Mouse (Mus musculus): ENCODE data around the gene Nr1i3. TPM values are rescaled to one million over a fixed set of nuclear protein-coding genes. Genes with fewer than 3 reads are reported as not detected.

Nr1i3 gene
- 0.26 and 0.73 TPM in 2 replicates for polyA plus RNA-seq (2015; fragmentation: Nextera tagmentation; extraction: Ambion mirVana)

DNA sequence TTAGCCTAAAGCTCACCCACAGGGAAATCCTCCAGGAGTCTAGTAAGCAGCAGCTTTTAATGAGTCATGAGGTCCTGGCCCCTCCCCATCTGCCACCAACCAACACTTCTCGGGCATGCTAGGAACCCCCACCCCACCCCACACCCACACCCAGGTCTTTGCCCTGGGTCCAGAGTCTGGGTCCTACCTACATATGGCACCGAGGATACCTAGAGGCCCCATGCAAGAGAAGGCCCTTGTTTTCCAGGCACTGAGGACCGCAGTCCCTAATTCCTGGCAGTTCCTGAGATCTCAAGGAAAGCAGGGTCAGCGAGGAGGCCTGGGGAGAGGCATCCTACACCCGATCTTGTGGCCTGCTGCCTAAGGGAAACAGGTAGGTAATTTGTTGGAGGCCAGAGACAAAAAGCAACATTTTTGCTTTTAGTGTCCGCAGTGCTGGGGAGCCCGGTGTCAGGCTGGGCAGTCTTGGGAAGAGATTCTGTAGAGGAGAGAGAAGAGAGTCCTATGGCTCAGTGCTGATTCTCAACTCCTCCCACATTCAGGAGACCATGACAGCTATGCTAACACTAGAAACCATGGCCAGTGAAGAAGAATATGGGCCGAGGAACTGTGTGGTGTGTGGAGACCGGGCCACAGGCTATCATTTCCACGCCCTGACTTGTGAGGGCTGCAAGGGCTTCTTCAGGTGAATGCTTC, at the start of gene Nr1i3:
Gene Nr1i3 (plus strand): TSS at position 170 of the 696 bp plus-strand sequence.
- Histone ChIP-seq H3K4me1 (ENCODE audit: control insufficient read depth, insufficient read depth, low read depth, low read length) (no peaks in the 10 kb centered on the region), H3K27me3 (replicated peaks; ENCODE audit: control insufficient read depth, insufficient read depth, low read length) (no peaks in the 10 kb centered on the region), H3K36me3 (ENCODE audit: control insufficient read depth, insufficient read depth, low read length) (peaks cover 6% of the 10 kb centered on the region), H3K9me3 (ENCODE audit: control insufficient read depth, low read length) (no peaks in the 10 kb centered on the region), H3K9ac (ENCODE audit: low read depth, low read length) (no peak within 1 kb of the TSS), H3K4me2 (ENCODE audit: low read length) (no peak within 1 kb of the TSS), H3K27ac (ENCODE audit: low read depth, low read length) (no peak within 1 kb of the TSS), H3K4me3 (ENCODE audit: low read length) (no peak within 1 kb of the TSS)
- WGBS = 80% methylated on average over 10 of the region's 10 CpGs
- ATAC-seq = no peak

DNA sequence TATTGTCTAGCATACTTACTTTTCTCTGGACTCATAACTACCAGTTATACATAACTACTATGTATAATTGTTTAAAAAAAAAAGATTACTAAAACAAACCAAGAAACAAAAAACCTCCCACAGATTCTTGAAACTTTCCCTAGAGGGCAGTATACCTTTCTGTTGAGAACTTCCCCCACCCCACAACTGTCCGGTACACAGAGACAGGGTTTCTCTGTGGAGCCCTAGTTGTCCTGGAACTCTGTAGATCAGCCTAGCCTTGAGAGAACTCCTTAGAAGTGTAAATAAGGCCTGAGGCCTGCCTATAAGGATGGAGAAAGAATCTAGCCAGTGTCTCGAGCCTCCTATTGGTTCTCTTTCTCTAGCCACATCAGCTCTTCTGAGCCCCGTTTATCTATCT, 49.5 kb upstream of the Nr1i3 start:
- ATAC-seq = no peak
- Histone ChIP-seq H3K4me2 (ENCODE audit: low read length) (no peak overlapping the region), H3K27ac (ENCODE audit: low read depth, low read length) (no peak overlapping the region), H3K27me3 (replicated peaks; ENCODE audit: control insufficient read depth, insufficient read depth, low read length) (peaks cover 4% of the 10 kb centered on the region; the same call in 1 of the 2 replicates), H3K4me1 (ENCODE audit: control insufficient read depth, insufficient read depth, low read depth, low read length) (peaks cover 4% of the 10 kb centered on the region; the same call in 1 of the 2 replicates), H3K4me3 (ENCODE audit: low read length) (no peak overlapping the region), H3K9me3 (ENCODE audit: control insufficient read depth, low read length) (no peaks in the 10 kb centered on the region), H3K36me3 (ENCODE audit: control insufficient read depth, insufficient read depth, low read length) (no peaks in the 10 kb centered on the region), H3K9ac (ENCODE audit: low read depth, low read length) (no peak overlapping the region)
- 34% methylated on average over 3 of the region's 3 CpGs for WGBS

DNA sequence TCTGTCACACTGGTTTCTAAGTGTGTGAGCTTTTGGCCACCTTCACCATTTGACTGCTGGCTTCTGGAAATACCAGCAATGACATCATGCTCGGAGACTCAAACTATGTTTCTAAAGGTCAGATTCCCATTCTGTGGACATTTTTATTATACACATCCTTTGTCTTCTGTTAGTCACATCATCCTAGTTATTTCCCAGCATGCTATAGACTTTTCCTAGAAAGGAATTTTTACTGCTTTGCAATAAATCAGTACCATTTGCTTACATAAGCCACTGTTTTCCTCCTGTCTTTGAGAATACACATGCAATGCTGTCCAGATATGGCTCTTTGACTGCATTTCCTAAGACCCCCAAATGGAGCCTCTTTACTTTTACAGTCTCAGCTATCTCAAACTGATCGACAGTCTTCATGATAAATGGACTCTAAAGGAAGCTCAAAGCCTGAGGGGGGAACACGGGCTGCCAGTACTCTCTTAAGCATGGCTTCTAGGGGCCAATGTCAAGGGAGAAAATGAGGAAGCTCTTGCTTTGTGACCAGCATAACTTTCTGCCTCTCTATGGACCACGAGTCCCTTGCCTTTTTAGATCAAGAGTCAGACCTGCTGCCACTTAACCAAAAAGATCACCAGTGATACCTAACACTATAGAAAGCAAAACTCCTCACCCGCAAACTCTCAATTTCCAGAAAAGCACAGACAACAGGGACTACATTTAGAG, 48.0 kb upstream of the Nr1i3 start:
- WGBS = 82% methylated on average over 5 of the region's 5 CpGs
- H3K27ac ChIP-seq (ENCODE audit: low read depth, low read length) = no peak overlapping the region
- H3K9me3 ChIP-seq (ENCODE audit: control insufficient read depth, low read length) = no peaks in the 10 kb centered on the region
- H3K4me3 ChIP-seq (ENCODE audit: low read length) = no peak overlapping the region
- H3K4me2 ChIP-seq (ENCODE audit: low read length) = no peak overlapping the region
- H3K4me1 ChIP-seq (ENCODE audit: control insufficient read depth, insufficient read depth, low read depth, low read length) = no peaks in the 10 kb centered on the region
- no peaks in the 10 kb centered on the region for H3K27me3 ChIP-seq (replicated peaks; ENCODE audit: control insufficient read depth, insufficient read depth, low read length)
- no peaks in the 10 kb centered on the region for H3K36me3 ChIP-seq (ENCODE audit: control insufficient read depth, insufficient read depth, low read length)
- ATAC-seq = no peak
- no peak overlapping the region for H3K9ac ChIP-seq (ENCODE audit: low read depth, low read length)

DNA sequence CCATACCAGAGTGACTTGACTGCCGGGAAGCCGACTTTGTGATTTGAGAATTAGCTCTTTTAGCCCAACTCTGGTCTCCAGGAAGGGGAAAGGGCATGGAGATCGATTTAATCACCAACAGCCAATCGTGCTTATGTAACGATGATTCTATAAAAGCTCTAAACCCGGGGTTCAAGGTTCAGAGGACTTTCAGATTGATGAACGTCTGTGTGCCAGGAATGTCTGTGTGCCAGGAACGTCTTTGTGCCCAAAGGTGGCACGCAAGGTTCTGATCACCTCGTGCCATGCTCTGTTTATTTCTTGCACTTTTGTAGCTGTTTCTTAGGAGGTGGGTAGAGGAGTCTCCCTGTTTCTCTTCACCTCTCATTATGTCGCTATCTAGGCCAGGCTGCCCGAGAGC, 44.9 kb upstream of the Nr1i3 start:
- Histone ChIP-seq H3K4me2 (ENCODE audit: low read length) (no peak overlapping the region), H3K4me1 (ENCODE audit: control insufficient read depth, insufficient read depth, low read depth, low read length) (no peaks in the 10 kb centered on the region), H3K36me3 (ENCODE audit: control insufficient read depth, insufficient read depth, low read length) (no peaks in the 10 kb centered on the region), H3K27ac (ENCODE audit: low read depth, low read length) (no peak overlapping the region), H3K9me3 (ENCODE audit: control insufficient read depth, low read length) (no peaks in the 10 kb centered on the region), H3K9ac (ENCODE audit: low read depth, low read length) (no peak overlapping the region), H3K27me3 (replicated peaks; ENCODE audit: control insufficient read depth, insufficient read depth, low read length) (no peaks in the 10 kb centered on the region), H3K4me3 (ENCODE audit: low read length) (no peak overlapping the region)
- ATAC-seq = no peak
- WGBS = 92% methylated on average over 12 of the region's 12 CpGs

DNA sequence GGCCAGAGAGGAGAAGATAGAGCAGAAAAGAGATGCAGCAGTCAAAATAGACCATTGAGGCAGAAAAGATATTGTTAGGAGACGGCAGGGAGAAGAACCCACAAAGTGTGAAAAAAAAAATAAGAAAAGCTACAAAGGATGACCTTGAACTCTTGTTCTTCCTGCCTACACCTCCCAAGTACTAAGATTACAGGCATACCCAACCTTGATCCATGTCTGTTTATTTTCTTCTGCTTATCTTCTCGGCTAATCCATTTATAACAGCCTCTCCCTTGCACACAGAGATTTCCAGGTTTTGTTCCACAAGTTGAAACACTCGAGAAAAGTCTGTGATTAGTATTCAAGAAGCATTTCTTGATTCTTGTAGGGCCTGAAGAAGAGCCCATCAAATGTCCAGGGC, 43.9 kb upstream of the Nr1i3 start:
- no peak for ATAC-seq
- WGBS = 78% methylated on average over 3 of the region's 3 CpGs
- H3K9me3 ChIP-seq (ENCODE audit: control insufficient read depth, low read length) = no peaks in the 10 kb centered on the region

DNA sequence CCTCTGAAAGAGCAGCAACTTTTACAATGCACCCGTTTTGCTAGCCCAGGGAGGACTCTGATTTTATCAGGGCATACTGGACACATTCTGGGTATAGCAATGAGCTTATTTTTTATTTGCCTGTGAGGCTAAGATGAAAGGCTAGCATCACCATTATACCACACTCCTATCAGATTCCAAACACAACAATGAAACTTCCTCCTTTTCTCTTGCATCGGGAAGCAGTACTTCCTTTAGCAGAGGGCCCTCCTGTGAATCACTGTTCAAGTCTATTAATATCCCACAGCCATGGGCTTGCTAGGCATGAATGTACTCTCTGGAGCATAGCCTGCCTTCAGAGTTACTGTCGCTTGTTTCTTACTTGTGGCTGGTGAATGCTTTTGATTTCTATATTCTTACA, 42.6 kb upstream of the Nr1i3 start:
- H3K9ac ChIP-seq (ENCODE audit: low read depth, low read length) = no peak overlapping the region
- 66% methylated on average over 3 of the region's 3 CpGs for WGBS
- no peaks in the 10 kb centered on the region for H3K9me3 ChIP-seq (ENCODE audit: control insufficient read depth, low read length)
- H3K27me3 ChIP-seq (replicated peaks; ENCODE audit: control insufficient read depth, insufficient read depth, low read length) = no peaks in the 10 kb centered on the region
- H3K27ac ChIP-seq (ENCODE audit: low read depth, low read length) = peak overlapping the region; percentile 24; the same call in 1 of the 2 replicates
- H3K36me3 ChIP-seq (ENCODE audit: control insufficient read depth, insufficient read depth, low read length) = no peaks in the 10 kb centered on the region
- no peak overlapping the region for H3K4me2 ChIP-seq (ENCODE audit: low read length)
- no peaks in the 10 kb centered on the region for H3K4me1 ChIP-seq (ENCODE audit: control insufficient read depth, insufficient read depth, low read depth, low read length)
- H3K4me3 ChIP-seq (ENCODE audit: low read length) = no peak overlapping the region
- ATAC-seq = no peak

More for the DNA sequence above, 43.9 kb upstream of the Nr1i3 start:
- H3K4me1 ChIP-seq (ENCODE audit: control insufficient read depth, insufficient read depth, low read depth, low read length) = no peaks in the 10 kb centered on the region
- no peak overlapping the region for H3K4me2 ChIP-seq (ENCODE audit: low read length)
- H3K27ac ChIP-seq (ENCODE audit: low read depth, low read length) = no peak overlapping the region
- no peaks in the 10 kb centered on the region for H3K36me3 ChIP-seq (ENCODE audit: control insufficient read depth, insufficient read depth, low read length)
- H3K27me3 ChIP-seq (replicated peaks; ENCODE audit: control insufficient read depth, insufficient read depth, low read length) = no peaks in the 10 kb centered on the region
- no peak overlapping the region for H3K9ac ChIP-seq (ENCODE audit: low read depth, low read length)
- H3K4me3 ChIP-seq (ENCODE audit: low read length) = no peak overlapping the region

DNA sequence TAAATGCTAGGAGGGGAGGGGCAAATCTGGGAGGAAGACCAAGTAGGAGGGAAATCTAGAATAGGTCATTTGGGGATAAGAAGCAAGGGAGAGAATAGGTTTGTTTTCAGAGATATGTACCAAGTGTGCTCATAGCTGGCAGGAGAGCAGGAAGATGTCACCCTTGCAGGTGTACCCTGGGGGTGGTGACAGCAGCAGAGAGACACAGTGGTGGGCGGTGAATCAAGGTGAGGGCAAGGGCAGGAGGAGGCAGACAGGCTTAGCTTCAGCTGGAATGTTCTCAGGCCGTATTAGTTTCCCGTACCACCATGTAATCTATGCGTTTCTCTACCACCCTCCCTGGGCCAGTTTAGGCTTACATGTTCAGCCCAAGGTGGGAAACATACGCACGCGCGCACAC, 41.0 kb upstream of the Nr1i3 start:
- no peak overlapping the region for H3K4me2 ChIP-seq (ENCODE audit: low read length)
- H3K4me3 ChIP-seq (ENCODE audit: low read length) = no peak overlapping the region
- H3K4me1 ChIP-seq (ENCODE audit: control insufficient read depth, insufficient read depth, low read depth, low read length) = no peaks in the 10 kb centered on the region
- H3K36me3 ChIP-seq (ENCODE audit: control insufficient read depth, insufficient read depth, low read length) = no peaks in the 10 kb centered on the region
- no peak overlapping the region for H3K27ac ChIP-seq (ENCODE audit: low read depth, low read length)
- 98% methylated on average over 8 of the region's 8 CpGs for WGBS
- no peak for ATAC-seq
- no peak overlapping the region for H3K9ac ChIP-seq (ENCODE audit: low read depth, low read length)
- H3K27me3 ChIP-seq (replicated peaks; ENCODE audit: control insufficient read depth, insufficient read depth, low read length) = no peaks in the 10 kb centered on the region
- no peaks in the 10 kb centered on the region for H3K9me3 ChIP-seq (ENCODE audit: control insufficient read depth, low read length)

DNA sequence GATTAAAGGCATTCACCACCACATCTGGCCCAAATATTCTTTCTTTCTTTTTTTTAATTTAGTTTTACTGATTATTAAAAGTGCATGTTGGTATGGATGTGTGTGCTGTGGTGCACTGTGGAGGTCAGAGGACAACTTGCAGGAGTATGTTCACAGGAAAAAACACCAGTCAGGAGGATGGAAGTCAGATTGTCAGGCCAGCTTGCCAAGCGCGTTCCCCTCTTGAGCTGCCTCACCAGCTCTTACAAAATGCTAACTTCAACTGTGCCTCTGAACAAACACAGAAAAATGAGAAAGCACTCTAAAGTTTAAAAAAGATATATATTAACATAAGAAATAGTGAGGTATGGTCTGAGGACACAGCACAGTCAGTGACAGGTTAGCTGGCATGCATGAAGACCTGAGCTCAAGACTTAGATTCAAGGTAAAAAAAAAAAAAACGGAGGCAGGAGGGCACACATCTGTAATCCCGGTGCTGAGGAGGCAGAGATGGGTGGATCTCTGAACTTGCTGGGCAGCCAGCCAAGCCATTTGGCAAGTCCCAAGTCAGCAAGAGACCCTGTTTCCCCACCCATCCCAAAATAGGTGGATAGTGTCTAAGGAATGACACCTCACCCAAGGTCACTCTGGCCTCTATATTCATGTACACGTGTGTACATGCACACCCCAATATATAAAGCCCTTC, 34.1 kb upstream of the Nr1i3 start:
- Histone ChIP-seq H3K4me2 (ENCODE audit: low read length) (no peak overlapping the region), H3K9ac (ENCODE audit: low read depth, low read length) (no peak overlapping the region), H3K36me3 (ENCODE audit: control insufficient read depth, insufficient read depth, low read length) (no peaks in the 10 kb centered on the region), H3K27me3 (replicated peaks; ENCODE audit: control insufficient read depth, insufficient read depth, low read length) (no peaks in the 10 kb centered on the region), H3K27ac (ENCODE audit: low read depth, low read length) (no peak overlapping the region), H3K9me3 (ENCODE audit: control insufficient read depth, low read length) (no peaks in the 10 kb centered on the region), H3K4me1 (ENCODE audit: control insufficient read depth, insufficient read depth, low read depth, low read length) (no peaks in the 10 kb centered on the region), H3K4me3 (ENCODE audit: low read length) (no peak overlapping the region)
- WGBS = 81% methylated on average over 5 of the region's 5 CpGs
- ATAC-seq = no peak

DNA sequence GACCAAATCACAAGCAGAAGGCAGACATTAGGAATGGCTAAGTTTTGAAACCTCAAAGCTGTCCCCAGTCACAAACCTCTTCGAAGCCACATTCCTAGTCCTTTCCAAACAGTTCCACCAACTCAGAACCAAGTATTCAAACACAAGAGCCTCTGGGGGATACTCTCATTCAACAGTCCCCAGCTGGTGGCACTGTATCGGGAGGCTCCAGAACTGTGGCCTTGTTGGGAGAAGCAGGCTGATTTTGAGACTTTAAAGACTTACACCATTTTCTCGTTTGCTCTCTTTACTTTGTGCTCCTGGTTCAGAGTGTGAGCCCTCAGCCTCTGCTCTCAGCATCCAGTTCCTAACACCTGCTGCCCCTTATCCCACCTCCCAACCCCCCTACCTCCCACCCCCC, 30.7 kb upstream of the Nr1i3 start:
- no peak overlapping the region for H3K4me2 ChIP-seq (ENCODE audit: low read length)
- no peaks in the 10 kb centered on the region for H3K27me3 ChIP-seq (replicated peaks; ENCODE audit: control insufficient read depth, insufficient read depth, low read length)
- no peak overlapping the region for H3K27ac ChIP-seq (ENCODE audit: low read depth, low read length)
- no peaks in the 10 kb centered on the region for H3K4me1 ChIP-seq (ENCODE audit: control insufficient read depth, insufficient read depth, low read depth, low read length)
- H3K9ac ChIP-seq (ENCODE audit: low read depth, low read length) = no peak overlapping the region
- no peak for ATAC-seq
- no peak overlapping the region for H3K4me3 ChIP-seq (ENCODE audit: low read length)
- H3K36me3 ChIP-seq (ENCODE audit: control insufficient read depth, insufficient read depth, low read length) = no peaks in the 10 kb centered on the region
- 87% methylated on average over 3 of the region's 3 CpGs for WGBS
- no peaks in the 10 kb centered on the region for H3K9me3 ChIP-seq (ENCODE audit: control insufficient read depth, low read length)
